Mouse (Mus musculus): ENCODE results near the gene Large1. TPM values are rescaled to one million over a fixed set of nuclear protein-coding genes. Genes with fewer than 3 reads are reported as not detected.

The Large1 gene
- polyA plus RNA-seq, 1 experiment: 8.3 TPM

DNA sequence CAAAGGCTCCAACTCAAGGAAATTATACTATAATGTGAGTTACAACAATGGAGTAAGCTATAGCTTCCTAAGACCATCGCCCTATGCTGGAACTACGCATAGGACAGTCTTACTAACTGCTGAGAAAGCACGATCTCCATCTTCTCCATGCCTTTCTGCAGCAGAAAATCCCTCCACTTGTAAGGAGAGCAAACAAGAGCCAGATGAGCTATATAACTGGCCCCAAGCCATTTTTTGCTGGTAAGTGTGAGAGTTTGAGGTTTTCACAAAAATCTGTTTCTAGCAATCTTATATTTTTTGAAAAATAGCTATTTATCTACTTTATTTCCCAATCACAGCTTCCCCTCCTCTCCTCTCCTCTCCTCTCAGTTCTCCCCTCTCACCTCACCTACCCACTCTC lies 206.1 kb downstream of the Large1 start:
- Histone ChIP-seq H3K4me3 (ENCODE audit: insufficient read depth, low read depth, low read length) (no peak overlapping the region), H3K27me3 (replicated peaks; ENCODE audit: control insufficient read depth, insufficient read depth, low read length) (no peaks in the 10 kb centered on the region), H3K36me3 (ENCODE audit: control insufficient read depth, insufficient read depth, low read length) (no peaks in the 10 kb centered on the region), H3K27ac (ENCODE audit: insufficient read depth, low read depth, low read length) (no peak overlapping the region), H3K4me1 (ENCODE audit: control insufficient read depth, insufficient read depth, low read length) (no peaks in the 10 kb centered on the region)
- no peak for TF ChIP-seq POLR2A (IDR thresholded peaks at IDR 0.05; ENCODE audit: low read depth, low read length)
- TF ChIP-seq CTCF (conservative IDR thresholded peaks at IDR 0.05; ENCODE audit: insufficient read depth, insufficient read length, low read depth, low read length): no peak
- 96% methylated on average over 3 of the region's 3 CpGs for WGBS
- DNase-seq: no peak

DNA sequence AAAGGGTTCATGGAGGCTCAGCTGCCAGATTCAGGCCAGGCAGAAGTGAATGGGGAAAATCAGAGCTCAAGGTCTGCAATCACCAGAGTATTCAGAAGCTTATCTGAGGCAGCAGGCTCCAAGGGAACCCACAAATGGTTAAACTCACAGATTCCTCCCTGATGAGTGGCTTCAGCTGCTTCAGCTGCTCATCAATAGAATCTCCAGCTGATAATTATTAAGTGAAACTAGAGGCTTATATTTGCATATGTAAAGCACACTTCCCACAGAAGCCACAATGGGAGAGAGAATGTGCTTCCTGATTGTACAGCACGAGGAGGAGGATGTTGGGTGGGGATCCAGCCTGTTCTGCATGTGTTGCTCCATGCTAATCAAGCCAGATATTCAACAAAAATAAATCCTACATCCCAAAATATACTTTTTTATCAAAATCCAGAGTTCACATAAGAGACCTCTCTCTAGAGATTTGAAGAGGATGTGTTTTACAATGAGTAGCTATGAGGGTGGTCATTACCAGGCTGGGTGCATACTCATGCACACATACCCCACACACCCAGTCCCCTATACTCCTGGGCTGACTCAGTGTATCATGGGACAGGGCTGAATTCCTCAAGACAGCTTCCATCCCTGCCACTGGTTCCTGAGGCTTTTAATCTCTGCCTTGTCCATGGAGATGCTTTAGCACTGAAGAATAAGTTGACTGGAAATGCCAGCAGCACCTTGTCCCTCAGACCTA lies 210.5 kb downstream of the Large1 start:
- TF ChIP-seq CTCF (conservative IDR thresholded peaks at IDR 0.05; ENCODE audit: insufficient read depth, insufficient read length, low read depth, low read length) (no peak), POLR2A (IDR thresholded peaks at IDR 0.05; ENCODE audit: low read depth, low read length) (no peak)
- WGBS: 53% methylated on average over 1 of the region's 1 CpGs
- no peak for DNase-seq

DNA sequence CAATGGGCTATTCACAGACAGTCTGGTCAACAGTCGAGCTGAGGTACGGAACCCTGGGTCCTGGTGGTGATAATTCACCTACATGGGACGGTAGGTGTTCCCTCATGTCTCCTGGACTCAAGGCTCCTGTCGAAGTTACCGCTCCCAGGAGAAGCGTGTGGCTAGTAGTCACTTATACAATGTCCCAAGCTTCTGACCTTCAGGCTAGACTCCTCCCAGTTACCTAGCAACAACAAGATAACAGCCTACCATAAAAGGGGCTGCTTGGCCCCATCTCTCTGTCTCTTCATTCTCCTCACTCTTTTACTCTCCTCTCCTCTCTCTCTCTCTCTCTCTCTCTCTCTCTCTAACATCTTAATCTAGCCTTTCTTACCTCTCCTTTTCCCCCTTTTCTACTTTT lies 217.9 kb downstream of the Large1 start:
- no peaks in the 10 kb centered on the region for H3K36me3 ChIP-seq (ENCODE audit: control insufficient read depth, insufficient read depth, low read length)
- H3K4me1 ChIP-seq (ENCODE audit: control insufficient read depth, insufficient read depth, low read length): no peaks in the 10 kb centered on the region
- WGBS: 81% methylated on average over 6 of the region's 6 CpGs
- H3K27ac ChIP-seq (ENCODE audit: insufficient read depth, low read depth, low read length): no peak overlapping the region
- TF ChIP-seq CTCF (conservative IDR thresholded peaks at IDR 0.05; ENCODE audit: insufficient read depth, insufficient read length, low read depth, low read length): no peak
- TF ChIP-seq POLR2A (IDR thresholded peaks at IDR 0.05; ENCODE audit: low read depth, low read length): no peak
- no peaks in the 10 kb centered on the region for H3K27me3 ChIP-seq (replicated peaks; ENCODE audit: control insufficient read depth, insufficient read depth, low read length)
- H3K4me3 ChIP-seq (ENCODE audit: insufficient read depth, low read depth, low read length): no peak overlapping the region
- no peak for DNase-seq

More for the DNA sequence above, 210.5 kb downstream of the Large1 start:
- Histone ChIP-seq H3K27me3 (replicated peaks; ENCODE audit: control insufficient read depth, insufficient read depth, low read length) (no peaks in the 10 kb centered on the region), H3K36me3 (ENCODE audit: control insufficient read depth, insufficient read depth, low read length) (no peaks in the 10 kb centered on the region), H3K27ac (ENCODE audit: insufficient read depth, low read depth, low read length) (no peak overlapping the region), H3K4me3 (ENCODE audit: insufficient read depth, low read depth, low read length) (no peak overlapping the region), H3K4me1 (ENCODE audit: control insufficient read depth, insufficient read depth, low read length) (no peaks in the 10 kb centered on the region)

DNA sequence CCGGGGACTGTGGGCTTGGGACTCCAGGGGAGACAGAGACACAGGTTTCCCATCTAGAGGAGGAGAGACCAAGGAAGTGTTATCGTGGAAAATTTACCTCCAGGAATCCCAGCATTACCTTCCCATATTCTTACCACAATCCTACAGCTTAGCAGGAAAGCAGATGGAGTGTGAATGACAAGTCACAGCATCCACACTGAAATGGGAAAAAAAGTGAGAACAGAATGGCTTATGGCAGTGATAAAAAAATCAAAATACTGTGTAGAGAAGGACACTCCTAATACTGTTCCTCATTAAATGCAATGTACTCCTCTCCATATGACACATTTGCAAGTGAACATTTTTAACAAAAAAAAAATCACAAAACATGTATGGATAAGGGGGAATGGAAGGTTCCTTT lies 221.3 kb downstream of the Large1 start:
- Histone ChIP-seq H3K4me3 (ENCODE audit: insufficient read depth, low read depth, low read length) (no peak overlapping the region), H3K36me3 (ENCODE audit: control insufficient read depth, insufficient read depth, low read length) (no peaks in the 10 kb centered on the region), H3K27ac (ENCODE audit: insufficient read depth, low read depth, low read length) (no peak overlapping the region), H3K27me3 (replicated peaks; ENCODE audit: control insufficient read depth, insufficient read depth, low read length) (no peaks in the 10 kb centered on the region), H3K4me1 (ENCODE audit: control insufficient read depth, insufficient read depth, low read length) (no peaks in the 10 kb centered on the region)
- 99% methylated on average over 2 of the region's 2 CpGs for WGBS
- TF ChIP-seq CTCF (conservative IDR thresholded peaks at IDR 0.05; ENCODE audit: insufficient read depth, insufficient read length, low read depth, low read length) (no peak), POLR2A (IDR thresholded peaks at IDR 0.05; ENCODE audit: low read depth, low read length) (no peak)
- no peak for DNase-seq

DNA sequence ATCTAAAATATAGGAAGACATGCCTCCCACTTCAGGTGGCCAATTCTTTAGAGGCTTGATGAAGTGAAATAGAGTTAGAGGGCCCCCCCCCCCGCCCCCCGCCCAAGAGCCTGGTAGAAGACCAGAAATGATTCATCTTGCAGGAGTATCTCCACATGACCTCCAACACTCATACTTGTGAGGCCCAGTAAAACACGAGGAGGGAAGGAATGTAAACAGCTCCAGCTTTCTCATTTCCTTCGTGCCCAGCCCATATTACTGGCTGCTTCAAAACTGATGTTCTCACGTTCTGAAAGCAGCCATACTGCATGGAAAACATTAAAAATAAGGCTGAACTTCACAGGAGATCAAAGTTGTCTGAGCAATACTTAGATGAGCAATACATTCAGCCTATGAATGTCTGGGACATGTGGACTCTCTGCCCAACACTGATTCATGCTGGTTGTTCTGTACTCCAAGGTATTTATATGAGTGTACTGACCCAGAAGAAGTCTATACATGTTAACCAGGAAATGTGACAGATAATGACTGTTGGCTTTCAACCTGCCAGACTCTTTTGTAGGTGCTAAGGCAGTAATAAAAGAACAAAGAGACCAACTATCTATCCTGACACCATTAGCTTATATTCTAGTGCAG lies 229.4 kb downstream of the Large1 start:
- no peak for DNase-seq
- WGBS: 60% methylated on average over 5 of the region's 5 CpGs
- TF ChIP-seq CTCF (conservative IDR thresholded peaks at IDR 0.05; ENCODE audit: insufficient read depth, insufficient read length, low read depth, low read length) (no peak), POLR2A (IDR thresholded peaks at IDR 0.05; ENCODE audit: low read depth, low read length) (no peak)
- no peak overlapping the region for H3K4me3 ChIP-seq (ENCODE audit: insufficient read depth, low read depth, low read length)
- H3K27me3 ChIP-seq (replicated peaks; ENCODE audit: control insufficient read depth, insufficient read depth, low read length): no peaks in the 10 kb centered on the region
- no peaks in the 10 kb centered on the region for H3K4me1 ChIP-seq (ENCODE audit: control insufficient read depth, insufficient read depth, low read length)
- no peak overlapping the region for H3K27ac ChIP-seq (ENCODE audit: insufficient read depth, low read depth, low read length)
- H3K36me3 ChIP-seq (ENCODE audit: control insufficient read depth, insufficient read depth, low read length): no peaks in the 10 kb centered on the region

DNA sequence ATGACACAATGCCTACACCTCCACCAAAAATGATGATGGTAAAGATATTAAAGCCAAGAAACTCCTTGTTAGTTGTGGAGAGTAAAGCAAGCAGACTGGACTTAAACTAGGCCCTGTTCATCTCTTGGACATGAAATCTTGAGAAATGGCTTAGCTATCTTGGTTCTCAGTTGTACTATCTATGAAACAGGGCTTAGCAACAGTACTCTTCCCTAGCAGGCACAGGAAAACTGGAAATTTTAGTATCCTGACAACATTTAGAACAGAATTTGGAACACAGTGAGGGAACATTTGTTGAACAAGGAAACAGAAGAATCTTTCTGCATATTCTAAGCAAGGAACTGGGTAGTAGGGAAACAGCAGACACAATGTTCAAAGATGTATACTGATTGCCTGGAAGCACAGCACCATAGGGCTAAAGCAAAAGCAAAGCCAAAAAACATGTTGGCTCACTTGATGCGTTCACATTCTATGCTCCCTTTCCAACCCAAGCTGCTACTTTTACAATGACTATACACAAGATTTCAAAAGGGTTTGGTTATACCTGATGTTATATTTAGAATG lies 240.9 kb downstream of the Large1 start:
- no peaks in the 10 kb centered on the region for H3K4me1 ChIP-seq (ENCODE audit: control insufficient read depth, insufficient read depth, low read length)
- H3K27me3 ChIP-seq (replicated peaks; ENCODE audit: control insufficient read depth, insufficient read depth, low read length): no peaks in the 10 kb centered on the region
- no peak for DNase-seq
- WGBS: 96% methylated on average over 1 of the region's 1 CpGs
- no peak for TF ChIP-seq CTCF (conservative IDR thresholded peaks at IDR 0.05; ENCODE audit: insufficient read depth, insufficient read length, low read depth, low read length)
- no peak for TF ChIP-seq POLR2A (IDR thresholded peaks at IDR 0.05; ENCODE audit: low read depth, low read length)
- no peaks in the 10 kb centered on the region for H3K36me3 ChIP-seq (ENCODE audit: control insufficient read depth, insufficient read depth, low read length)
- H3K27ac ChIP-seq (ENCODE audit: insufficient read depth, low read depth, low read length): no peak overlapping the region
- no peak overlapping the region for H3K4me3 ChIP-seq (ENCODE audit: insufficient read depth, low read depth, low read length)

DNA sequence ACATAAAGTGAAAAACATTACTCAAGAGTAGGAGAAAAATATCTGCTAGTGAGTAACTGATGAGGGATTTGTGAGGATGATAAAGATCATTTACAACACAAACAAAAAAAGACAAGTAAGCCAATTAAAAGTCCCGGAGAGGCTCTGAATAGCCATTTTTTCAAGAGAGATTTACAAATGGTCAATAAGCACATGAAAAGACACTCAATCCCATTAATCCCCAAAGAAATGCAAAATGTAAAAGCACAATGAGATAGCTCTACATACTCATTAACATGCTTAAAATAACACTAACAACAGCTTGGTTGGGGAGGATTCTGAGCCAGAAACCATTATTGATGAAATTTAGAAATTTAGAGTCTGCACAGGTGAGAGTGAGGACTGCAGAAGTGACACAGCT lies 249.3 kb downstream of the Large1 start:
- H3K4me3 ChIP-seq (ENCODE audit: insufficient read depth, low read depth, low read length): no peak overlapping the region
- 47% methylated on average over 1 of the region's 1 CpGs for WGBS
- TF ChIP-seq CTCF (conservative IDR thresholded peaks at IDR 0.05; ENCODE audit: insufficient read depth, insufficient read length, low read depth, low read length) (no peak), POLR2A (IDR thresholded peaks at IDR 0.05; ENCODE audit: low read depth, low read length) (no peak)
- no peak overlapping the region for H3K27ac ChIP-seq (ENCODE audit: insufficient read depth, low read depth, low read length)
- H3K27me3 ChIP-seq (replicated peaks; ENCODE audit: control insufficient read depth, insufficient read depth, low read length): no peaks in the 10 kb centered on the region
- H3K36me3 ChIP-seq (ENCODE audit: control insufficient read depth, insufficient read depth, low read length): no peaks in the 10 kb centered on the region
- DNase-seq: no peak
- no peaks in the 10 kb centered on the region for H3K4me1 ChIP-seq (ENCODE audit: control insufficient read depth, insufficient read depth, low read length)

All from kidney, adult 2 months (tissue).